In the genomic region with DNA sequence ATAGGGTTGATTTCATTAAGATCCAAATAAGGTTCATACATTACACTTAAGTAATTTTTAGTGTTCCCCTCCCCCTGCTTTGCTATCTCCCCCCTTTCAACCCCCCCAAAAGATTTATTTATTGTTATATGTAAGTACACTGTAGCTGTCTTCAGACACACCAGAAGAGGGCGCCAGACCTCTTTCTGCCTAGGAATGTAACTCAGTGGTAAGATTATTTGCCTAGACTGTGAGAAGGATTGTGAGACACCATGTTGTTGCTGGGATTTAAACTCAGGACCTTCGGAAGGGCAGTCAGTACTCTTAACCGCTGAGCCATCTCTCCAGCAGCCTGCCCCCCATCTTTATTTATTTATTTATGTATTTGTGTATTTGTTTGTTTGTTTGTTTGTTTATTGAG, we compare ENCODE assay signal across 13 mouse cellular contexts. TPM values are rescaled to one million over a fixed set of nuclear protein-coding genes. Genes with fewer than 3 reads are reported as not detected.
DNase-seq lines count a peak whose midpoint lies in the region.
"Had no signal": no experiment of that assay in that cellular context is flagged by ENCODE, and none has a peak within 500 bp of the region (broad histone marks: within the 10 kb centered on the region; RNA-seq: fewer than 3 reads in every experiment).

No protein-coding gene starts in this region.

- H3K27me3 ChIP-seq in heart, embryonic 10.5 days (ENCODE audit: insufficient read depth, poor library complexity, severe bottlenecking): no peaks in the 10 kb centered on the region
- H3K27me3 ChIP-seq: embryonic facial prominence, embryonic 15.5 days had no signal

- 82% methylated on average over 3 of the region's 3 CpGs for WGBS in heart, embryonic 10.5 days

- H3K4me3 ChIP-seq in heart, embryonic 10.5 days: no peak overlapping the region
- H3K4me3 ChIP-seq: embryonic facial prominence, embryonic 15.5 days; hindbrain, embryonic 10.5 days; myocyte had no signal

- DNase-seq in adrenal gland, adult 2 months: peak; percentile 14
- no peak for DNase-seq in adrenal gland, postnatal 4 days (ENCODE audit: low spot score in 2 of 2)
- DNase-seq in heart, postnatal 4 days: peak; percentile 26
- DNase-seq in heart, embryonic 10.5 days (ENCODE audit: low spot score): no peak
- DNase-seq in 3T3-L1 (ENCODE audit: low read depth, low spot score): peak; percentile 69
- DNase-seq in brain, adult 2 months (ENCODE audit: low read depth, low spot score): peak; percentile 63
- no peak for DNase-seq in right cerebral cortex, postnatal 14 days
- DNase-seq in spleen, postnatal 14 days (ENCODE audit: low spot score in 2 of 2): no peak
- DNase-seq: B cell, adult 2 months had no signal

- H3K27ac ChIP-seq in heart, embryonic 10.5 days: no peak overlapping the region
- H3K27ac ChIP-seq: embryonic facial prominence, embryonic 15.5 days; hindbrain, embryonic 10.5 days; macrophage had no signal

- H3K36me3 ChIP-seq in heart, embryonic 10.5 days: peaks cover 16% of the 10 kb centered on the region; the same call in 1 of the 2 replicates

- no peaks in the 10 kb centered on the region for H3K9me3 ChIP-seq in heart, embryonic 10.5 days
- H3K9me3 ChIP-seq: embryonic facial prominence, embryonic 15.5 days; hindbrain, embryonic 10.5 days had no signal

- peaks cover 21% of the 10 kb centered on the region for H3K4me1 ChIP-seq in heart, embryonic 10.5 days

RNA-seq across cellular contexts. Expression of a gene that starts 4.7 kb away (rescaled TPM):
- total RNA-seq in adrenal gland, adult 2 months (2021): 10 to 100 TPM; 66.5 to 85.6 TPM
- polyA plus RNA-seq in adrenal gland, adult 2 months (2012; rRNA removed): 53.3 and 66.6 TPM in 2 replicates
- 100 to 1,000 TPM in 1 of 2 experiments, 10 to 100 TPM in 1; 99.4 to 101 TPM for total RNA-seq in adrenal gland, postnatal 4 days (2021)
- total RNA-seq in heart, postnatal 4 days (2021): 100 to 1,000 TPM; 127 to 136 TPM
- polyA plus RNA-seq in heart, embryonic 10.5 days (2016; fragmentation: Nextera tagmentation; extraction: Ambion mirVana): 81.8 and 97.4 TPM in 2 replicates

RNA-seq across cellular contexts. Expression of a gene that starts 31.4 kb away (rescaled TPM):
- total RNA-seq in adrenal gland, adult 2 months (2021): 10 to 100 TPM; 60.6 to 93.9 TPM
- polyA plus RNA-seq in adrenal gland, adult 2 months (2012; rRNA removed): 3.9 and 4.5 TPM in 2 replicates
- total RNA-seq in adrenal gland, postnatal 4 days (2021): 10 to 100 TPM; 90.6 to 95.0 TPM
- total RNA-seq in heart, postnatal 4 days (2021): 10 to 100 TPM; 87.1 to 94.5 TPM
- polyA plus RNA-seq in heart, embryonic 10.5 days (2016; fragmentation: Nextera tagmentation; extraction: Ambion mirVana): 150 TPM in 2 replicates

RNA-seq across cellular contexts. Expression of a gene that starts 31.4 kb away (rescaled TPM):
- 1 to 10 TPM; 5.3 to 6.9 TPM for total RNA-seq in adrenal gland, adult 2 months (2021)
- polyA plus RNA-seq in adrenal gland, adult 2 months (2012; rRNA removed): 2.8 and 4.9 TPM in 2 replicates
- 1 to 10 TPM; 7.7 to 8.7 TPM for total RNA-seq in adrenal gland, postnatal 4 days (2021)
- 1 to 10 TPM; 7.0 to 8.8 TPM for total RNA-seq in heart, postnatal 4 days (2021)
- 4.9 and 5.5 TPM in 2 replicates for polyA plus RNA-seq in heart, embryonic 10.5 days (2016; fragmentation: Nextera tagmentation; extraction: Ambion mirVana)

Comparison
In these comparisons a context has a peak if more than half of its experiments do, and no peak if none do; other contexts are left out.
1. DNase-seq: peak in adrenal gland, adult 2 months (single experiment), heart, postnatal 4 days (single experiment), 3T3-L1 (single experiment) and brain, adult 2 months (single experiment); none in adrenal gland, postnatal 4 days (0 of 2), heart, embryonic 10.5 days (single experiment), right cerebral cortex, postnatal 14 days (single experiment) and spleen, postnatal 14 days (0 of 2).